Mouse (Mus musculus): ENCODE measurements around the gene Olfr726.
A peak's percentile ranks its signal among the peaks of the same experiment; 100 is the strongest.

Olfr726 gene

GRCm38 (mm10) chr14:50090853-50091252, at the start of gene Olfr726:
Gene Olfr726 (minus strand): TSS chr14:50090953.
- no peak for DNase-seq

GRCm38 (mm10) chr14:50122886-50123285, 32.1 kb upstream of the Olfr726 start, which contains the start of gene Olfr727:
Gene Olfr727 (plus strand): TSS chr14:50123186.
- DNase-seq: no peak

GRCm38 (mm10) chr14:50062733-50063104, 28.0 kb downstream of the Olfr726 start:
- no peak for DNase-seq

- peak; percentile 67 to 70 for DNase-seq
Measured at GRCm38 (mm10) chr14:50061955-50062732, 28.6 kb downstream of the Olfr726 start.

- DNase-seq: peak in 1 of 2 experiments; percentile 18
Measured at GRCm38 (mm10) chr14:50061590-50061954, 29.2 kb downstream of the Olfr726 start.

GRCm38 (mm10) chr14:50061179-50061578, 29.6 kb downstream of the Olfr726 start:
- DNase-seq: peak; percentile 2 to 4

GRCm38 (mm10) chr14:50040275-50040674, 50.5 kb downstream of the Olfr726 start, which contains the start of gene Olfr725:
Gene Olfr725 (minus strand): TSS chr14:50040375.
- DNase-seq: no peak
